Mouse (Mus musculus): ENCODE measurements at regions not wholly inside any gene's neighbourhood (a gene's known extent, or its start where the extent isn't known, plus 50 kb on each side); places are given as distances from the start of the nearest gene placed in this dataset.

- H3K27me3 ChIP-seq (replicated peaks; ENCODE audit: control insufficient read depth, insufficient read depth, low read length): peaks cover 48% of the 10 kb centered on the region
Observed at GRCm38 (mm10) chrX:57923836-57924235, 98.7 kb upstream of the Zic3 start.

GRCm38 (mm10) chrX:57935621-57936020 lies 86.9 kb upstream of the Zic3 start:
- no peaks in the 10 kb centered on the region for H3K9me3 ChIP-seq (ENCODE audit: control insufficient read depth, low read length)
- H3K4me3 ChIP-seq (ENCODE audit: low read depth, low read length): no peak overlapping the region
- ATAC-seq (replicated peaks; ENCODE audit: low FRiP score) (no peak), DNase-seq (ENCODE audit: low spot score) (no peak)
- 50% methylated on average over 3 of the region's 3 CpGs for WGBS
- no peaks in the 10 kb centered on the region for H3K36me3 ChIP-seq (ENCODE audit: control insufficient read depth, insufficient read depth, low read length)
- H3K9ac ChIP-seq (ENCODE audit: low read depth, low read length): no peak overlapping the region
- H3K27ac ChIP-seq (ENCODE audit: low read depth, low read length): no peak overlapping the region
- H3K4me1 ChIP-seq (replicated peaks; ENCODE audit: control insufficient read depth, insufficient read depth, low read length): no peaks in the 10 kb centered on the region
- no peaks in the 10 kb centered on the region for H3K27me3 ChIP-seq (replicated peaks; ENCODE audit: control insufficient read depth, insufficient read depth, low read length)
- H3K4me2 ChIP-seq: no peak overlapping the region

More at GRCm38 (mm10) chrX:57923836-57924235, 98.7 kb upstream of the Zic3 start:
- H3K9me3 ChIP-seq (ENCODE audit: control insufficient read depth, low read length): no peaks in the 10 kb centered on the region
- no peak overlapping the region for H3K4me3 ChIP-seq (ENCODE audit: low read depth, low read length)
- H3K4me2 ChIP-seq: no peak overlapping the region
- no peak overlapping the region for H3K9ac ChIP-seq (ENCODE audit: low read depth, low read length)
- DNase-seq (ENCODE audit: low spot score) (no peak), ATAC-seq (replicated peaks; ENCODE audit: low FRiP score) (no peak)
- no peak overlapping the region for H3K27ac ChIP-seq (ENCODE audit: low read depth, low read length)
- WGBS: 29% methylated on average over 5 of the region's 5 CpGs
- no peaks in the 10 kb centered on the region for H3K36me3 ChIP-seq (ENCODE audit: control insufficient read depth, insufficient read depth, low read length)
- no peaks in the 10 kb centered on the region for H3K4me1 ChIP-seq (replicated peaks; ENCODE audit: control insufficient read depth, insufficient read depth, low read length)

GRCm38 (mm10) chrX:57938248-57938836 lies 84.2 kb upstream of the Zic3 start:
- Histone ChIP-seq H3K27me3 (replicated peaks; ENCODE audit: control insufficient read depth, insufficient read depth, low read length) (no peaks in the 10 kb centered on the region), H3K36me3 (ENCODE audit: control insufficient read depth, insufficient read depth, low read length) (no peaks in the 10 kb centered on the region), H3K4me3 (ENCODE audit: low read depth, low read length) (no peak overlapping the region), H3K9me3 (ENCODE audit: control insufficient read depth, low read length) (no peaks in the 10 kb centered on the region), H3K27ac (ENCODE audit: low read depth, low read length) (no peak overlapping the region), H3K9ac (ENCODE audit: low read depth, low read length) (no peak overlapping the region), H3K4me2 (no peak overlapping the region), H3K4me1 (replicated peaks; ENCODE audit: control insufficient read depth, insufficient read depth, low read length) (no peaks in the 10 kb centered on the region)
- 53% methylated on average over 6 of the region's 6 CpGs for WGBS
- DNase-seq (ENCODE audit: low spot score) (no peak), ATAC-seq (replicated peaks; ENCODE audit: low FRiP score) (no peak)

- Histone ChIP-seq H3K36me3 (ENCODE audit: control insufficient read depth, insufficient read depth, low read length) (no peaks in the 10 kb centered on the region), H3K27ac (ENCODE audit: low read depth, low read length) (no peak overlapping the region), H3K4me2 (no peak overlapping the region), H3K27me3 (replicated peaks; ENCODE audit: control insufficient read depth, insufficient read depth, low read length) (no peaks in the 10 kb centered on the region), H3K9ac (ENCODE audit: low read depth, low read length) (no peak overlapping the region), H3K4me3 (ENCODE audit: low read depth, low read length) (no peak overlapping the region), H3K9me3 (ENCODE audit: control insufficient read depth, low read length) (no peaks in the 10 kb centered on the region), H3K4me1 (replicated peaks; ENCODE audit: control insufficient read depth, insufficient read depth, low read length) (no peaks in the 10 kb centered on the region)
- DNase-seq (ENCODE audit: low spot score) (no peak), ATAC-seq (replicated peaks; ENCODE audit: low FRiP score) (no peak)
- 66% methylated on average over 2 of the region's 2 CpGs for WGBS
Observed at GRCm38 (mm10) chrX:57950896-57951295, 71.6 kb upstream of the Zic3 start.

GRCm38 (mm10) chrX:57951301-57951700 lies 71.2 kb upstream of the Zic3 start:
- H3K4me3 ChIP-seq (ENCODE audit: low read depth, low read length): no peak overlapping the region
- no peaks in the 10 kb centered on the region for H3K36me3 ChIP-seq (ENCODE audit: control insufficient read depth, insufficient read depth, low read length)
- no peak overlapping the region for H3K9ac ChIP-seq (ENCODE audit: low read depth, low read length)
- H3K4me1 ChIP-seq (replicated peaks; ENCODE audit: control insufficient read depth, insufficient read depth, low read length): no peaks in the 10 kb centered on the region
- H3K27ac ChIP-seq (ENCODE audit: low read depth, low read length): no peak overlapping the region
- no peak for ATAC-seq (replicated peaks; ENCODE audit: low FRiP score)
- H3K27me3 ChIP-seq (replicated peaks; ENCODE audit: control insufficient read depth, insufficient read depth, low read length): no peaks in the 10 kb centered on the region
- no peaks in the 10 kb centered on the region for H3K9me3 ChIP-seq (ENCODE audit: control insufficient read depth, low read length)
- no peak for DNase-seq (ENCODE audit: low spot score)
- 45% methylated on average over 3 of the region's 3 CpGs for WGBS
- no peak overlapping the region for H3K4me2 ChIP-seq

- DNase-seq (ENCODE audit: low spot score) (no peak), ATAC-seq (replicated peaks; ENCODE audit: low FRiP score) (no peak)
- H3K27ac ChIP-seq (ENCODE audit: low read depth, low read length): no peak overlapping the region
- no peak overlapping the region for H3K9ac ChIP-seq (ENCODE audit: low read depth, low read length)
- H3K36me3 ChIP-seq (ENCODE audit: control insufficient read depth, insufficient read depth, low read length): no peaks in the 10 kb centered on the region
- no peak overlapping the region for H3K4me3 ChIP-seq (ENCODE audit: low read depth, low read length)
- H3K4me2 ChIP-seq: no peak overlapping the region
- H3K27me3 ChIP-seq (replicated peaks; ENCODE audit: control insufficient read depth, insufficient read depth, low read length): no peaks in the 10 kb centered on the region
- WGBS: 43% methylated on average over 3 of the region's 3 CpGs
- H3K9me3 ChIP-seq (ENCODE audit: control insufficient read depth, low read length): no peaks in the 10 kb centered on the region
- no peaks in the 10 kb centered on the region for H3K4me1 ChIP-seq (replicated peaks; ENCODE audit: control insufficient read depth, insufficient read depth, low read length)
Observed at GRCm38 (mm10) chrX:57954594-57955185, 67.8 kb upstream of the Zic3 start.

All from liver, embryonic 11.5 days (tissue).